Mouse (Mus musculus) megakaryocyte, embryonic 14.5 days (primary cell): ENCODE measurements around the gene Pigw. TPM values are rescaled to one million over a fixed set of nuclear protein-coding genes. Genes with fewer than 3 reads are reported as not detected.
"Not testable (repeated sequence)": the region's sequence is repeated elsewhere in the genome, so short reads cannot be mapped to it uniquely, and the experiment has no call there.

ENCODE experiments used
- H3K27me3 ChIP-seq: replicated peaks from 2 replicates; pipeline ENCODE3; 2012; ENCODE audit warnings: inconsistent platforms
- H3K36me3 ChIP-seq: replicated peaks from 2 replicates; pipeline ENCODE3; 2012; ENCODE audit warnings: low read length, inconsistent platforms, mixed read lengths
- H3K4me1 ChIP-seq: 2 replicates; pipeline ENCODE4 v1.6.1; 2012; ENCODE audit warnings: inconsistent platforms
- H3K4me3 ChIP-seq: replicated peaks from 2 replicates; pipeline ENCODE3; 2012; ENCODE audit warnings: moderate library complexity, mild to moderate bottlenecking, inconsistent platforms
- H3K9me3 ChIP-seq: 2 replicates; pipeline ENCODE4 v1.6.1; 2012; ENCODE audit warnings: inconsistent platforms
- FLI1 ChIP-seq: IDR thresholded peaks from 2 replicates; pipeline ENCODE4 v1.6.1; 2012; ENCODE audit warnings: low read length, inconsistent platforms, mixed read lengths
- GATA1 ChIP-seq: IDR thresholded peaks from 3 replicates; pipeline ENCODE4 v1.6.1; 2012; ENCODE audit warnings: mixed read lengths, low read length, inconsistent platforms, borderline replicate concordance
- polyA plus RNA-seq: library from polyadenylated mRNA; stranded (reverse); fragments of >175 nt; gene quantifications from 2 replicates; pipeline ENCODE4 v1.2.3, GENCODE M21; 2012; ENCODE audit warnings: low replicate concordance; ENCODE audit not compliant: insufficient read depth

Pigw gene
- polyA plus RNA-seq, 1 experiment = 0.58 TPM

DNA sequence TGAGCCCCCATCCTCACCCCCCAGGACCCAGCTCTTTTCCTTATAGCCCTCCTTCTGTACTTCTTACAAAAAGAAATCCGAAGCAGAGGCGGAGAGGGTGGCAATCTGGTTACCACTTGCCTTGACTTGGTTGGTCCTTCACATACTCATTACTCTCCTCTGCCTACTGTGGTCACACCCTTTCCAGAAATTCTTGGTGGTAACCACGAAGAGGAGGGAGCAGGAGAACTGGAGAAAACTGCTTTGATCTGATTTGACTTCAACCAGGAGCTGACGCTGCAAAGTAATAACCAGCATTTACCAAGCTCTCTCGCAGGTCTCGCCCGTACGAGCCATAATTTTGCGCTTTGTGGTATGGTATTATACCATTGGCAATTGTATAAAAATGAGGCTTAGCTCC, 886 bp upstream of the Pigw start:
- H3K36me3 ChIP-seq = peaks cover 37% of the 10 kb centered on the region
- H3K4me1 ChIP-seq = peaks cover 45% of the 10 kb centered on the region
- peak overlapping the region; percentile 96 for H3K4me3 ChIP-seq
- no peak for TF ChIP-seq FLI1
- no peaks in the 10 kb centered on the region for H3K27me3 ChIP-seq
- H3K9me3 ChIP-seq = no peaks in the 10 kb centered on the region

DNA sequence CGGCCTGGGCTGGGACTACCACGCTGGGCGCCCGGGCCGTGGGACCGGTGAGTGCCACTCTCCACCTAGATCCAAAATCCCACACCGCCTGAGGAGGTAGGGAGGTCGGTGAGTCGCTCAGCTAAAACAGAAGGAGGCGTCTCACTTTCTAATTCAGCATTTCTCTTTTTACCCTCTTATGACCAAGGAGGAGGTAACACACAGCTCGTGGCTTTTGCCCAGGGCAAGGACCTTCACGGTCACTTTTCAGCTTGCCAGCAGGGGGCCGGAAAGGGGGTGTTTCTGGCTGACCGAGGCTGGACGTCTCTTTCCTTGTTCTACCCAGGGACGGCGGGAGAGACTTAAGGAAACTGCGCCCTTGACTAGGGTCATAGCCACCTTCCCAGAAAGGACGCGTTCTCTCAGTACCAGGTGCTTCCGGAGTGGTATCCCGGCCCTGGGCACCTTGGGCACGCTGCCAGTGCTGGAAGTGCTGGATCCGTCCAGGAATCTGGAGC, 428 bp upstream of the Pigw start:
- Histone ChIP-seq H3K4me1 (peaks cover 45% of the 10 kb centered on the region), H3K9me3 (no peaks in the 10 kb centered on the region), H3K4me3 (peak overlapping the region; percentile 96), H3K36me3 (peaks cover 34% of the 10 kb centered on the region), H3K27me3 (no peaks in the 10 kb centered on the region)
- TF ChIP-seq GATA1 = no peak
- TF ChIP-seq FLI1 = no peak

DNA sequence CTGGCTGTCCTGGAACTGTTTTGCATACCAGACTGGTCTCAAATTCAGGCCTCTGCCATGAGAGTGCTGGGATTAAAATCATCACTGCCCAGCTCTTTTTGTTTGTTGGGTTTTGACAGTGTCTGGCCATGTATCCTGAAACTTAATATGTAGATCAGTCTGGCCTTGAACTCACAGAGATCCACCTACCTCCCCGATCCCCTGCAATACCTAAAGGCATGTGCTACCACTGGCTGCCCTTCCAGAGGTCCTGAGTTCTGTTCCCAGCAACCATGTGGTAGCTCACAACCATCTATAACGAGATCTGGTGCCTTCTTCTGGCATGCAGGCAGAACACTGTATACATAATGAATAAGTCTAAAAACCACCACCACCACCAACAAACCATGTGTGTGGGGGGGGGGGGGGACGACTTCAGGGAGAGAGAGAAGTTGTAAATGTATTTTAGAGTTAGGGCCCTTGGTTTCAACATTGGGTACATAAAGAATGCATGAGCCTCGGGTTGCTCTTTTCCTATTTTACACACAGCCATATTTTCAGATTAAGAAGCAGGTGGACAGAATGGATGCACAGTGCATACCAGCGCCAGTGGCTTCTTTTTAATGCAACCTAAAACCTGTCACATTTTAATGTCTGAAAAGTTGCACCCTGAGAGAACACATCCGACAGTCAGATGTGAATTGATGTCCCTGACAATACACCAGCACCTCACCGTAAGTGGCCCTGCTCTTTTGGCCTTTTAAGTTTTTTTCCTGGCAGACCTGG, 896 bp downstream of the Pigw start:
- peaks cover 26% of the 10 kb centered on the region for H3K36me3 ChIP-seq
- H3K4me1 ChIP-seq = peaks cover 43% of the 10 kb centered on the region
- no peak for TF ChIP-seq GATA1
- TF ChIP-seq FLI1 = no peak
- no peaks in the 10 kb centered on the region for H3K27me3 ChIP-seq
- peak overlapping the region; percentile 96 for H3K4me3 ChIP-seq
- no peaks in the 10 kb centered on the region for H3K9me3 ChIP-seq

DNA sequence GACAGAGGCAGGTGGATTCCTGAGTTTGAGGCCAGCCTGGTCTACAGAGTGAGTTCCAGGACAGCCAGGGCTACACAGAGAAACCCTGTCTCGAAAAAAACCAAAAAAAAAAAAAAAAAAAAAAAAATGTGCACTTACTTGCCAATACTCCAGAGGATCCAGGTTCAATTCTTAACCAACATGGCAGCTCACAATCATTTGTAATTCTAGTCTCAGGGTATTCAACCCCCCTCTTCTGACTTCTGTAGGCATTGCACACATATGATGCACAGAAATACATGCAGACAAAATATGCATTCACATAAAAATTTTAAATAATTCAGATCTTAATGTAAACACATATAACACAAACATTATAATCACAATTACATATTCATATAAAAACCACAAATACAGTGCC, 4.1 kb downstream of the Pigw start:
- peaks cover 17% of the 10 kb centered on the region for H3K36me3 ChIP-seq
- not testable (repeated sequence) for H3K27me3 ChIP-seq, H3K4me3 ChIP-seq, H3K9me3 ChIP-seq
- H3K4me1 ChIP-seq = peaks cover 47% of the 10 kb centered on the region

DNA sequence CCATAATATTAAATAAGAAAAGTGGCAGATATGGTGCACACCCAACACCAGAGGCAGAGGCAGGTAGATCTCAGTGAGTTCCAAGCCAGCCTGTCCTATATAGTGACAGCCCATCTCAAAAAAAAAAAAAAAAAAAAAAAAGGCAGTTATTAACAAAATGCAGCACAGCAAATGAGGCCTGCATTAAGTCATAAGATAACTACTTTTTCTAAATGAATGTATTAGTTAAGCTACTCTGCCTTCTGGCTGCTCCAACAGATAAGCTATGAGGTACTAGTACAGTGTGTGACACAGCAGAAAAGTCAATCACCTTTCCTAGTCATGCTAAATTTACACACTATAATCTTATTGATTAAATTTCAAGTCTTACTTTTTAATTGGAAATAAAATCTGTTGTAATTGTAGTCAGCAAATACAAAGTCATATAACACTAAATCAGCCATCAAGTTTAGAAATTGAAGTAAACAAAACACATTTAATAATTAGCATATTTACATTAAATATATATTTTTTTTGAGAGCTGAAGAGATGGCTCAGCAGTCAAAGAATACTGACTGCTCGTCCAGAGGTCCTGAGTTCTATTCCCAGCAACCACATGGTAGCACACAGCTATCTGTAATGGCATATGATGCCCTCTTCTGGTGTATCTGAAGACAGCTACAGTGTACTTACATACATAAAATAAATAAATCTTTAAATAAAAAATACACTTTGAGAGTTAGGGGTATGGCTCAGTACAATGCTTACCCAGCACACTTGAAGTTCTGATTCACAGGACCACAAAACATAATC, 6.8 kb downstream of the Pigw start:
- no peak for TF ChIP-seq GATA1
- no peak for TF ChIP-seq FLI1
- H3K36me3 ChIP-seq = peaks cover 16% of the 10 kb centered on the region
- no peaks in the 10 kb centered on the region for H3K27me3 ChIP-seq
- peaks cover 25% of the 10 kb centered on the region for H3K4me1 ChIP-seq
- H3K4me3 ChIP-seq = no peak overlapping the region
- H3K9me3 ChIP-seq = no peaks in the 10 kb centered on the region

DNA sequence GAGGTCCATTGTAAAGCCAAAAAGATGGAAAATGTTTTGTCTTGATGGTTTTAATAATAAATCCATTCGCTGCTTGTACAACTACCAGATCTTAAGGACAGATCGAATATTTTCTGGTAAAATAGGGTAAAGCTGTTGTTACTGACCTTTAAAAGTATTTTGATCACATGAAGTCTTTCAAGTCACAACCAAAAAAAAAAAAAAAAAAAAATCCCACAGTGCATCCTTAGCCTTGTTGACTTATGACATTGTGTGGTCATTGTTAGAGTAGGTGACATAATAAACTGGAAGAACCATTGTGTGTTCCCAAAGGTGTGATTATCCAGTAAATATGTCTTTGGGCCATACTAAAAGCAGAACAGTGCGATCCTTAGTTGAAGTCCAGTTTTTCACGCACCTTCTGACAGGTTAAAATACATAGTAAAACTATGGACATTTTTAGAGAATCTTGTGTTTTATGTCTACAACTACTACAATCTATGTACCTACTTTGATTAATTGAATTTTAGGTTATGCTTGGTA, 8.5 kb downstream of the Pigw start:
- Histone ChIP-seq H3K4me1 (peaks cover 29% of the 10 kb centered on the region), H3K27me3 (no peaks in the 10 kb centered on the region), H3K36me3 (peaks cover 19% of the 10 kb centered on the region), H3K9me3 (no peaks in the 10 kb centered on the region), H3K4me3 (peak overlapping the region; percentile 93)
- no peak for TF ChIP-seq GATA1
- no peak for TF ChIP-seq FLI1

DNA sequence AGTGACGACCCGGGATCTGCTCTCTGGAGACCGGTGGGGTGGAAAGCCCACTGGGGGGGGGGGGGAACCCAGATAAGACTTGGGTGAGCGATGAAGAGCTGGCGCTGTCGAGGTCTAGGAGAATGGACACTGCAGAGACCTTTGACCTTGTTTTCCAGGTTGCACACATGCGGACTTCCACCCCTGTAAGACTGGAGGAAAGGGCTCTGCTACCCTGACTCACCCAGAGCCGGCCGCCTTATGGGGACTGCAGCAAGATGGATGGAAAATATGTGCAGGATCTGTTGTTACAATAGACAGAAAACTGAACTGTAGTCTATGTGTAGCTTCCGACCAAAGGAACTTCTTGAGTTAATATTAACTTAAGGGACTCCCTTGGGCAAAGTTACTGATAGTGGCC, 9.0 kb downstream of the Pigw start:
- H3K9me3 ChIP-seq = no peaks in the 10 kb centered on the region
- peaks cover 35% of the 10 kb centered on the region for H3K4me1 ChIP-seq
- H3K27me3 ChIP-seq = no peaks in the 10 kb centered on the region
- peaks cover 23% of the 10 kb centered on the region for H3K36me3 ChIP-seq
- TF ChIP-seq FLI1 (no peak), GATA1 (no peak)
- H3K4me3 ChIP-seq = peak overlapping the region; percentile 93

DNA sequence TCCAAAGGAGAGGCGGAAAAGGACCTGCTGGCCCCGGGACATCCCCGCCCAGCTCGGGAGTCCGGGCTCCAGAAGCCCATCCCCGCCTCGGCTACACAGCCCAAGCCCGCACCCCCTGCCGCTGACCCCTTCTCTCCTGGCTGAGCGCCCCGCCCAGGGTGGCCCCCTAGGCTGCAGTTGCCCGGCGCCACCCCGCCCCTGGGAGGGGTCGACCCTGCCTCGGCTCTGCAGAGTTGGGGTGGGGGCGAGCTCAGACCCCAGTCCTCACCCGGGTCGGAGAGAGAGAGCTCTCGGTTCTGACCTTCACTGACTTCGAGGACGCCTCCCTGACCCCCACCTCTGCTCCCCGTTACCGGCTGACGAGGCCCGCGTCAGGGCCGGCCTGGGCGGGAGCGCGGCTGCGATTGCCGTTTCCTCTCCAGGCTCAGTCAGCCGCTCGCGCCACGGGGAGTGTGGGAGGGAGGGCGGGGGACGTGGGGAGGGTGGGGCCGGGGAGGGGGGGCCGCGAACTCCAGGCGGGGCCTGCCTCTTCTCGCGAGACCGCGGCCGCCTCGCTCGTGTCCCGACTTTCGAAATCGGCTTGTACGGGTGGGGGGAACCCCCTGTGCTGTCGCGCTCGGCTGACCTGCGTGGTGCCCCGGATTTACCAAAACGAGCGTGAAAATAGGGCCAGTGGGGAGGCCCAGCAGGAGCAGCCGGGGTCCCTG, 9.6 kb downstream of the Pigw start, which contains the start of gene Ggnbp2:
Ggnbp2 (minus strand) TSS at position 481 of the 707 bp plus-strand sequence.
- TF ChIP-seq FLI1 (no peak), GATA1 (no peak)
- no peaks in the 10 kb centered on the region for H3K9me3 ChIP-seq
- H3K4me3 ChIP-seq = peak within 1 kb of the TSS; percentile 93
- no peaks in the 10 kb centered on the region for H3K27me3 ChIP-seq
- peaks cover 40% of the 10 kb centered on the region for H3K4me1 ChIP-seq
- H3K36me3 ChIP-seq = peaks cover 28% of the 10 kb centered on the region

DNA sequence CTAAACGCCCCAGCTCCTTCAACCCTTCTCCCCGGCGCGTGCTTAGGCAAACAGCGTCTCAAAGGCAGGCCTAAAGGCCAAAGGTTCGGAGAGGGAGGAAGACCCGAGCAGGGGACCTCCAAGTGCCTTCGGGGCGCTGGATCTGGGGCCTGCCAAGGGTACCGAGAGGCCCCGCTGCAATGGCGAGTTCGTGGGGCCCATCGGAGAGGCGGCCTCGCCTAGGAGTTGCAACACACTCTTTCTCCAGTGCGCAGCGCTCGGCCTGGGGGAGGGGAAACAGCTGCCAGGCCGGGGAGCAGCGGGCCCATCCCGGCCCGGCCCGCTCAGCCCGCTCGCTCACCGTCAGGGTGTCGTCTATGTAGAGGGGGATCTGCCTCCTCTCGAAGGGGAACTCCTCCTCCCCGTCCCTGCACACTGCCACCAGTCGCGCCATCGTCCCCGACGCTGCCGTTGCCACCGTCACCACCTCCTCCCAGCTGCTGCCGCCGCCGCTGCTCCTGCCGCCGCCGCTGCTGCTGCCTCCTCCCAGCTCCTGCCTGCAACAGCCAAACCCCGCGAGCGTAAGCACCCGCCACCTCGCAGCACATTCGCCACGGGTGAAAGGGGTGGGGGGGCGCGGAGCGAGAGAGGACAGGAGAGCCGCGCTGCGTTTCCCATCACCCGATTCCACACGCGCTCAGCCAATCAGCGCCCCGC, 10.4 kb downstream of the Pigw start:
- no peak for TF ChIP-seq GATA1
- no peak for TF ChIP-seq FLI1
- H3K4me1 ChIP-seq = peaks cover 48% of the 10 kb centered on the region
- no peaks in the 10 kb centered on the region for H3K27me3 ChIP-seq
- peaks cover 32% of the 10 kb centered on the region for H3K36me3 ChIP-seq
- no peaks in the 10 kb centered on the region for H3K9me3 ChIP-seq
- H3K4me3 ChIP-seq = peak overlapping the region; percentile 93
